Mouse (Mus musculus): ENCODE results near the gene Msmp.
"Not testable (repeated sequence)": the region's sequence is repeated elsewhere in the genome, so short reads cannot be mapped to it uniquely, and the experiment has no call there.

Gene Msmp

GRCm38 (mm10) chr4:43596597-43596996 lies 12.3 kb upstream of the Msmp start:
- not testable (repeated sequence) for DNase-seq (ENCODE audit: extremely low read depth, low read depth, low spot score)

- DNase-seq (ENCODE audit: extremely low read depth, low read depth, low spot score): no peak
Measured at GRCm38 (mm10) chr4:43593453-43593852, 9.2 kb upstream of the Msmp start.

- DNase-seq (ENCODE audit: extremely low read depth, low read depth, low spot score): no peak
Measured at GRCm38 (mm10) chr4:43591961-43592360, 7.7 kb upstream of the Msmp start.

DNA sequence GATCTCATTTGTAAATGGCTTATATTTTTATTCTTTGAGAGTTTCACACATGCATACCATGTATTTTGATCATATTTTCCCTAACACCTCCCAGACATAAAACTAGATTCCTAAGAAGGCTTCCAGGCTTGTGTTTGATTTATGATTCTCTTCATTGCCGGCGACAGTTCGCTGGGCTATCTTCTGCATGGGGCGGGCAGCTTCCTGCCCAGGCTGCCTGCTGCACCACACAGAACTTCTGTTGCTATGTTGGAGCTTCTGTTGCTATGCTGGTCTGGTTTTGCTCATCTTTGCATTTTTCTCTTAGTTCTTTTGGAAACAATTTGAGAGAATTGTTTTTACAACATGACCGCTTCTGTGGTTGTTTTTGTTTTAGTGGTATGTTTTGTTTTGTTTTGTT lies 7.2 kb upstream of the Msmp start:
- DNase-seq (ENCODE audit: extremely low read depth, low read depth, low spot score): no peak

DNA sequence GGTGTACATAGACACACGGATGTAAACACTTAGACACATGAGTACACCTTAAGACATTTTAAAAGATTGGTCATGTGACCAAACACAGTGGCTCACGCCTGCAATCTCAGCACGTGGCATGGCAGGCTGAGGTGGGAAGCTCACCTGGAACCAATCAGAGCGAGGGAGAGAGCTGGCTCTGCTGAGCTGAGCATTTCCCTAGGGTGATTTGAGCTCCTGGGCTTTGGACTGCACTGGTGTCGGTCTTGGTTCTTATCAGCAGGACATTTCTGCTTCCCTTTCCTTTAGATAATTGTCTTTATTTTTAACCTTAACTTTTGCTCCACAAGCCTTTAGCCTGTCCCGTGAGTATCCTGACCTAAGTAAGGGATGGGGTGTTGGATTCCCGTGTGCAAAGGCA lies 3.4 kb upstream of the Msmp start:
- no peak for DNase-seq (ENCODE audit: extremely low read depth, low read depth, low spot score)

GRCm38 (mm10) chr4:43586411-43586810 lies 2.1 kb upstream of the Msmp start:
- DNase-seq (ENCODE audit: extremely low read depth, low read depth, low spot score): no peak

- no peak for DNase-seq (ENCODE audit: extremely low read depth, low read depth, low spot score)
Measured at GRCm38 (mm10) chr4:43585682-43586081, 1.4 kb upstream of the Msmp start.

GRCm38 (mm10) chr4:43583421-43583820 lies 873 bp downstream of the Msmp start:
- no peak for DNase-seq (ENCODE audit: extremely low read depth, low read depth, low spot score)

GRCm38 (mm10) chr4:43582241-43582640 lies 2.1 kb downstream of the Msmp start:
- DNase-seq (ENCODE audit: extremely low read depth, low read depth, low spot score): no peak

GRCm38 (mm10) chr4:43581381-43581780 lies 2.9 kb downstream of the Msmp start:
- no peak for DNase-seq (ENCODE audit: extremely low read depth, low read depth, low spot score)

DNA sequence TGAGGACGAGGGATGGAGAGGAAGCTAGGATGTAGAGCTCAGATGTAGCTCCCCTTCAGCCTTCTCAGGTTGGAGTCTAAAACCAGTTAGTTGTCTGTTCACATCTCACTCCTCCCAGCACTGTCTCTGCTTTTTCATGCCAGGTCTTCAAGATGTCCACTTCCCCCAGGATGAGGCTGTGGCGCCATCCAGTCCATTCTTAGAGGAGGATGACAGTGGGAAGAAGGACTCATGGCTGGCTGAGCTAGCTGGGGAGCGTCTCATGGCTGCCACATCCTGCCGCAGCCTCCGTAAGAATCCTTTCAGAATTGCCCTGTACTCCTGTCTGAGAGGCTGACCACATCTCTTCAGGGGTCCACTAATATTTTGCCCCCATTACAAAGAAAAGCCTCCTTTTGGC lies 3.6 kb downstream of the Msmp start:
- no peak for DNase-seq (ENCODE audit: extremely low read depth, low read depth, low spot score)

DNA sequence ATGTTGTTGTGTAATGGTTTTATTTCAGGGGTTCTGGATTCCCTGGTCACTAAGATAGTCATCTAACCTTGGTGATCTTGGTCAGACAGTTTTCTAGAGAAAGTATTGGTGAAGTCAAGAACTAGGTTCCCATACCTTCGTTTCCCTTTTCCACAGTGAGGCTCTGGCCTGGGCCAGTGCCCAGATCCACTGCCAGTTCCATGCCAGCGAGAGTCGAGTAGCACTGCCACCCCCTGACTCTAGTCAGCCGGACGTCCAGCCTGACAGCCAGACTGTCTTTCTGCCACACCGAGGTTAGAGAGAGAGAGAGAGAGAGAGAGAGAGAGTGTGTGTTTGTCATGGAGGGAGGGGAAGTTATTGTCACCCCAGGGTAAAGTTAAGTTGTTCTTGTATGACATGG lies 4.6 kb downstream of the Msmp start:
- no peak for DNase-seq (ENCODE audit: extremely low read depth, low read depth, low spot score)

DNA sequence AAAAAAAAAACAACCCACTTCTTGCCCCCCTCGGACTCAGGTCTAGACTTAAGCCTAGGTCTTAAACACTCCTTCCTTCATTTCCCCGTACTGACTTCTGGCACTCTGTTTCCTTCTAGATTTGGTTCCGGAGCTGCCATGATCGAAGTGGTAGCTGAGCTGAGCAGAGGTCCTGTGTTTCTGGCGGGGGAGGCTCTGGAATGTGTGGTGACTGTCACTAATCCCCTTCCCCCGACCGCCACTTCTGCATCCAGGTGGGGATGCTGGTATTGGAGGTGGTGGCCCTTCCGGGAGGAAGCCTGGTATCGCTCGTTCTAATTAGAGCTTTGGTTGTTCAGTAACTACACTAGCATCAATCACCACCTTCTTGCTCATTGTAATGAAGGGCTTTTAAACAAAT lies 5.0 kb downstream of the Msmp start:
- DNase-seq (ENCODE audit: extremely low read depth, low read depth, low spot score): no peak

GRCm38 (mm10) chr4:43578376-43579204 lies 5.7 kb downstream of the Msmp start, which contains the start of the genes Rgp1 and Gba2:
Rgp1 (plus strand) TSS chr4:43578715.
Gba2 (minus strand) TSS chr4:43578873.
- DNase-seq (ENCODE audit: extremely low read depth, low read depth, low spot score): no peak

DNA sequence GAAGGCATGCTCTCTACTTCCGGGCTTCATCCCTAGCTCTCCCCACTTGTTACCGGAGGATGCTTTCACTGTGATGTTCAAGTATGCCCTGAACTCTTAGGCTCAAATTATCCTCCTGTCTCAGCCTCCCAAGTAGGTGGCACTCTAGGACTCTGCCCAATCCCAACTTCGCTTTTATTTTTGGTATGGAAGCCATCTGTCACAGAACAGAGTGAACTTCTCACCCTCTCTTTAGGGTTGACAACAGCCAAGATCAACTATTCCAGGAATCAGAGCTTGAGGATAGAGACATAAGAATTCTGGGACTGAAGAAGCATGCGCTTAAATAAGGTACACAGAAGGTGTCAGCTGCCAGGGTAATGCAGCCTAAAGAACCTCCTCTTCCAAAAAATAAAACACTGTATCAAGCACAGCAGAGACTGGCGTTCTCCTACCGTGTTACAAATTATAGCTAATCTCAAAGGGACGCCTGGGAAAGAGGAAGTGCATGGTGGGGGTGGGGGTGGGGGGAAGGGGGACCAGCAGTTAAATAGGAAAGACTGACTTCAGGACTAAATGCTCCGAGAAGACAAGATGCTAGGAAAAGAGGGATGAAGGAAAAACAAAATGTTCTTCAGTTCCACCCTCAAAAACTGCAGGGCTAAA lies 6.9 kb downstream of the Msmp start:
- DNase-seq (ENCODE audit: extremely low read depth, low read depth, low spot score): no peak

DNA sequence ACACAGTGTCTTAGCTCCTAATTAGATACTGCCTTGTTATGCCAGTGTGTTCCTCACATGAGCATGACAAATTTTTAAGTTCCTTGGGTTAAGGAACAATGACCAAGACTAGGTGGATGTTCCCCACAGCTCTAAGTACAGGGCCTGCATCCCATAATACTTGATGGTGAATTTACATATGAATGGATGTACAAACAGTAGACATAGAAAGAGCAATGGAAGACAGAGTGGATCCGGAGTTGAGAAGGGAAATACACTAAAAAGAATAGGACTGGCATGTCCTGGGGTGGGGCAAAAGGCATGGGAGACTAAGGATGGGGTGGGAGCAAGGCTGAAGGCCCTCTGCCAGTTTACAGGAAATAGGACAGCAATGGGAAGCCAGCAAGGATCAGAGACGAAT lies 8.9 kb downstream of the Msmp start:
- no peak for DNase-seq (ENCODE audit: extremely low read depth, low read depth, low spot score)

- no peak for DNase-seq (ENCODE audit: extremely low read depth, low read depth, low spot score)
Measured at GRCm38 (mm10) chr4:43573561-43573960, 10.7 kb downstream of the Msmp start.

GRCm38 (mm10) chr4:43571395-43572045 lies 12.8 kb downstream of the Msmp start:
- no peak for DNase-seq (ENCODE audit: extremely low read depth, low read depth, low spot score)

DNA sequence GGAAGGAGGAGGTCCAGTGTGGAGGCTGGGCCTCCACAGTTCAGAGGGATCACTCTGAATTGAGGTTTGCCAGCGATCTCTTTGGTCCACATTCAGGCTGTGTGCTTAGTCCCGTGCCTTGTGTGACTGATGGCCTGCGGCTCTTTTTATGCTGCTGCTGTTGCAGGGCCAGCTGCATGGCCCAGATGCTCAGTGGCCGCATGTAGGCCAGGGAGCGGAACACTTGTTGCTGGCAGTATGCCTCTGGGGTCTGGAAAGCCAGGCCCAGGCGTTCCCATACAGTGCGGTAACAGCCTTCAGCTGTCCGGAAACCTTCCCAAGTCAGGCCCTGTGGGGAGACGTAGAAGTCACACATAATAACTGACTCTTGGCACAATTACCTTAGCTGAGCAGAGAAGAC lies 17.2 kb downstream of the Msmp start:
- no peak for DNase-seq (ENCODE audit: extremely low read depth, low read depth, low spot score)

DNA sequence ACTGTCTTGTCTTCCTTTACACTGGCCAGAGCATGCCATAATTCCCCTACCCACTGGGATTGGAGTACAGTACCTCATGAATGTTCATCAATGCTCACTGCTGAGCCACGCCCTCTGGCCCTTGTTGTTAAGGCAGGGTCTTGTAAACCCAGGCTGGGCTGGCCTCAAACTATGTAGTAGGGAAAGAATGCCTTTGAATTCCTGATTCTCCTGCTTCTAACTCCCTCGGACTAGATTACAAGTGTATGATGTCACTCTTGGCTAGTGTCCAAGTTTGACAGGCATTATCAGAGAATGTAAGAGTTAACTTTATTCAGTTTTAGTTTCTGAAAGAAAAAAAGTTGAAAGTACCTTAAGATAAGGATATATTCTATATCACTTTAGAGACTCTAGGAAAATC lies 20.1 kb downstream of the Msmp start:
- no peak for DNase-seq (ENCODE audit: extremely low read depth, low read depth, low spot score)

DNA sequence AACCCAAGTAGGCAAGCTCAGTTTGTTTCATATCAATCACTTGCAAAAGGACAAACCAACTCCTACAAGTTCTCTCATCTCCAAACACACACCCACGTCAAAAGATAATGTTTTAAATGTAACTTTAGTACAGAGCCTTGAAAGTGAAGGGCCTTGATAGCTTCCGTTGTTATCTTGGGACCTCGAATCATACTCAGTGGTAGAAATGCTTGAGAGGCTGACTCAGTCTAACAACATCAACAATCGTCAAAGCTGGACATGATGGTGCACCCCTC lies 20.8 kb downstream of the Msmp start:
- DNase-seq (ENCODE audit: extremely low read depth, low read depth, low spot score): no peak
